Mouse (Mus musculus): ENCODE results near the gene Pear1. TPM values are rescaled to one million over a fixed set of nuclear protein-coding genes. Genes with fewer than 3 reads are reported as not detected.

Gene Pear1
- polyA plus RNA-seq, 1 experiment from 2014 or later, result 28.4 TPM

DNA sequence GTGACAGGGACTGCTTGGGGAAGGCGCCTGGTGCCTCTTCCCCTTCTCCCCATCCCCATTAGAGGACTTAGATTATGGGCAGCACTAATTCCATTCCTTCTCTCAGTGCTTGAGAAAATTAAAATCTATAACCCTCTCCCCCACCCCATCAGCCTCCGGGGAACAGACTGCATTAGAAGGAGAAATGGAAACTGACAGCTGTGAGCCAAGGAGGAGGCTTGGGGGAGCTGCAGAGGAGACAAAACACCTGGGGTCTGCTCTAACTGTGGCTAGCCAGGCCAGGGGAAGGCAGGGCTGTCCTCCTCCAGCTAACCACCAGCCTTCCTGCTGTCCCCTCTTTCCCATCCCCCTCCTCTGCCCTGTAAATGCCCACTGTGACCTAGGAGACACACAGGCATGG lies 45.0 kb downstream of the Pear1 start:
- H3K9me3 ChIP-seq (ENCODE audit: control insufficient read depth, low read length), result no peaks in the 10 kb centered on the region
- peaks cover 12% of the 10 kb centered on the region; the same call in 1 of the 2 replicates for H3K4me1 ChIP-seq (replicated peaks; ENCODE audit: control insufficient read depth, insufficient read depth, low read length)
- H3K9ac ChIP-seq (ENCODE audit: low read length), result no peak overlapping the region
- H3K36me3 ChIP-seq (ENCODE audit: control insufficient read depth, insufficient read depth, low read length), result no peaks in the 10 kb centered on the region
- H3K27ac ChIP-seq (ENCODE audit: low read depth), result no peak overlapping the region
- no peak for DNase-seq (ENCODE audit: low spot score)
- H3K27me3 ChIP-seq (replicated peaks; ENCODE audit: control insufficient read depth, insufficient read depth, low read length), result peaks cover 6% of the 10 kb centered on the region; the same call in 1 of the 2 replicates
- ATAC-seq (replicated peaks; ENCODE audit: low FRiP score, low TSS enrichment, low read depth), result no peak
- no peak overlapping the region for H3K4me3 ChIP-seq (ENCODE audit: low read depth, low read length)
- WGBS, result 44% methylated on average over 2 of the region's 2 CpGs
- no peak overlapping the region for H3K4me2 ChIP-seq (ENCODE audit: low read length)

DNA sequence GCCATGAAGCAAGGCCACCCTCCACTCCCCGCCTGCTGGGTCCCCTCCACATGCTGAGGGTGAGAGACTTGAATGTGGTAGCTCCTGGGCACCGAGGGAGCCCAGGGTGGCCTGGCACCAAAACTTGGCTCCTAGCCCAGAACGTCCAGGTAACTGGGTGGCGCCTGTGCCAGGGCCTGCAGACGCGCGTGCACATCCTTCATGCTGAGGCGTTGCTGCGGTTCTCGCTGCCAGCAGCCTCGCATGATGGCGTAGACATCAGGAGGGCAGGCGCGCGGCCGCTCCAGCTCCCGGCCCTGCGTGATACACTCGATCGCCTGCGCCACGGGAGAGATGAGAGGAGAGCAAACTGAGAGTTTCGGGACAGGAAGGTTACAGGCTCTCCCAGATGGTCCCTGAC lies 45.8 kb downstream of the Pear1 start:
- Histone ChIP-seq H3K9ac (ENCODE audit: low read length) (no peak overlapping the region), H3K27ac (ENCODE audit: low read depth) (no peak overlapping the region), H3K4me1 (replicated peaks; ENCODE audit: control insufficient read depth, insufficient read depth, low read length) (peaks cover 12% of the 10 kb centered on the region; the same call in 1 of the 2 replicates), H3K27me3 (replicated peaks; ENCODE audit: control insufficient read depth, insufficient read depth, low read length) (peaks cover 6% of the 10 kb centered on the region; the same call in 1 of the 2 replicates), H3K36me3 (ENCODE audit: control insufficient read depth, insufficient read depth, low read length) (no peaks in the 10 kb centered on the region), H3K4me3 (ENCODE audit: low read depth, low read length) (no peak overlapping the region), H3K4me2 (ENCODE audit: low read length) (no peak overlapping the region), H3K9me3 (ENCODE audit: control insufficient read depth, low read length) (no peaks in the 10 kb centered on the region)
- ATAC-seq (replicated peaks; ENCODE audit: low FRiP score, low TSS enrichment, low read depth), result no peak
- no peak for DNase-seq (ENCODE audit: low spot score)
- 66% methylated on average over 23 of the region's 23 CpGs for WGBS

GRCm38 (mm10) chr3:87771088-87771487 lies 53.0 kb downstream of the Pear1 start:
- H3K27ac ChIP-seq (ENCODE audit: low read depth), result no peak overlapping the region
- H3K9ac ChIP-seq (ENCODE audit: low read length), result no peak overlapping the region
- no peak for DNase-seq (ENCODE audit: low spot score)
- 36% methylated on average over 6 of the region's 6 CpGs for WGBS
- H3K4me3 ChIP-seq (ENCODE audit: low read depth, low read length), result no peak overlapping the region
- H3K27me3 ChIP-seq (replicated peaks; ENCODE audit: control insufficient read depth, insufficient read depth, low read length), result no peaks in the 10 kb centered on the region; the same call in 1 of the 2 replicates
- no peaks in the 10 kb centered on the region for H3K9me3 ChIP-seq (ENCODE audit: control insufficient read depth, low read length)
- ATAC-seq (replicated peaks; ENCODE audit: low FRiP score, low TSS enrichment, low read depth), result no peak; the same call in 1 of the 2 replicates
- peaks cover 15% of the 10 kb centered on the region for H3K4me1 ChIP-seq (replicated peaks; ENCODE audit: control insufficient read depth, insufficient read depth, low read length)
- no peak overlapping the region for H3K4me2 ChIP-seq (ENCODE audit: low read length)
- H3K36me3 ChIP-seq (ENCODE audit: control insufficient read depth, insufficient read depth, low read length), result no peaks in the 10 kb centered on the region

- WGBS, result 0% methylated on average over 4 of the region's 4 CpGs
- Histone ChIP-seq H3K9me3 (ENCODE audit: control insufficient read depth, low read length) (no peaks in the 10 kb centered on the region), H3K27me3 (replicated peaks; ENCODE audit: control insufficient read depth, insufficient read depth, low read length) (no peaks in the 10 kb centered on the region), H3K27ac (ENCODE audit: low read depth) (no peak overlapping the region), H3K36me3 (ENCODE audit: control insufficient read depth, insufficient read depth, low read length) (no peaks in the 10 kb centered on the region), H3K4me2 (ENCODE audit: low read length) (no peak overlapping the region), H3K4me1 (replicated peaks; ENCODE audit: control insufficient read depth, insufficient read depth, low read length) (peaks cover 21% of the 10 kb centered on the region), H3K4me3 (ENCODE audit: low read depth, low read length) (no peak overlapping the region), H3K9ac (ENCODE audit: low read length) (no peak overlapping the region)
- ATAC-seq (replicated peaks; ENCODE audit: low FRiP score, low TSS enrichment, low read depth), result no peak
- DNase-seq (ENCODE audit: low spot score), result peak; percentile 72
Observed at GRCm38 (mm10) chr3:87770280-87770679, 53.8 kb downstream of the Pear1 start.

GRCm38 (mm10) chr3:87769506-87769905 lies 54.6 kb downstream of the Pear1 start:
- ATAC-seq (replicated peaks; ENCODE audit: low FRiP score, low TSS enrichment, low read depth), result no peak
- Histone ChIP-seq H3K27ac (ENCODE audit: low read depth) (no peak overlapping the region), H3K36me3 (ENCODE audit: control insufficient read depth, insufficient read depth, low read length) (no peaks in the 10 kb centered on the region), H3K4me2 (ENCODE audit: low read length) (no peak overlapping the region), H3K4me3 (ENCODE audit: low read depth, low read length) (no peak overlapping the region), H3K27me3 (replicated peaks; ENCODE audit: control insufficient read depth, insufficient read depth, low read length) (no peaks in the 10 kb centered on the region), H3K4me1 (replicated peaks; ENCODE audit: control insufficient read depth, insufficient read depth, low read length) (peaks cover 29% of the 10 kb centered on the region), H3K9ac (ENCODE audit: low read length) (no peak overlapping the region), H3K9me3 (ENCODE audit: control insufficient read depth, low read length) (no peaks in the 10 kb centered on the region)
- no peak for DNase-seq (ENCODE audit: low spot score)
- WGBS, result 75% methylated on average over 8 of the region's 8 CpGs

DNA sequence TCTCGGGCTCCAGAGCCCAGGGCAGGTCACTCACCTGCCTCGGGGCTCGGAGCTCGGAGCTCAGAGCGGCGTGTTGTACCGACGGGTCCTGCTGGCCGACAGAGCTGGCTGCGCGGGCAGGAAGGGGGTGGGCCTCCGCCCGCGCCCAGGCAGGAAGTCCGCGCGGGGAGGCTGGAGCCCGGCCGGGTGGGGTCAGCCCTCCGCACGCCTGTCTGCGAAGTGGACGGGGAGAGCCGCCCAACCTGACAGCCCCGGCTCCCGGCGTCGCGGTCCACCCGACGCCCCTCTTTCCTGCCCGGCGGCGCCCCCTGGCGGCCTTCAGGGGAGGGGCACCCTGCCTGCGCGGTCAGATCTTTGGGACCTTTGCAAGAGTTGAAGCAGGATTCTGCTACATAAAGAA lies 55.3 kb downstream of the Pear1 start:
- Histone ChIP-seq H3K9me3 (ENCODE audit: control insufficient read depth, low read length) (no peaks in the 10 kb centered on the region), H3K4me1 (replicated peaks; ENCODE audit: control insufficient read depth, insufficient read depth, low read length) (peaks cover 36% of the 10 kb centered on the region), H3K27ac (ENCODE audit: low read depth) (peak overlapping the region; percentile 22; the same call in 1 of the 2 replicates), H3K36me3 (ENCODE audit: control insufficient read depth, insufficient read depth, low read length) (no peaks in the 10 kb centered on the region), H3K4me3 (ENCODE audit: low read depth, low read length) (peak overlapping the region; percentile 45), H3K27me3 (replicated peaks; ENCODE audit: control insufficient read depth, insufficient read depth, low read length) (no peaks in the 10 kb centered on the region), H3K9ac (ENCODE audit: low read length) (peak overlapping the region; percentile 30), H3K4me2 (ENCODE audit: low read length) (peak overlapping the region; percentile 51)
- DNase-seq (ENCODE audit: low spot score) (peak; percentile 93), ATAC-seq (replicated peaks; ENCODE audit: low FRiP score, low TSS enrichment, low read depth) (peak; percentile 52)
- WGBS, result under 1% methylated on average over 35 of the region's 37 CpGs

- DNase-seq (ENCODE audit: low spot score) (no peak), ATAC-seq (replicated peaks; ENCODE audit: low FRiP score, low TSS enrichment, low read depth) (no peak)
- Histone ChIP-seq H3K4me3 (ENCODE audit: low read depth, low read length) (peak overlapping the region; percentile 45), H3K36me3 (ENCODE audit: control insufficient read depth, insufficient read depth, low read length) (no peaks in the 10 kb centered on the region), H3K27ac (ENCODE audit: low read depth) (peak overlapping the region; percentile 22; the same call in 1 of the 2 replicates), H3K4me1 (replicated peaks; ENCODE audit: control insufficient read depth, insufficient read depth, low read length) (peaks cover 38% of the 10 kb centered on the region), H3K4me2 (ENCODE audit: low read length) (peak overlapping the region; percentile 51), H3K9me3 (ENCODE audit: control insufficient read depth, low read length) (no peaks in the 10 kb centered on the region), H3K27me3 (replicated peaks; ENCODE audit: control insufficient read depth, insufficient read depth, low read length) (no peaks in the 10 kb centered on the region), H3K9ac (ENCODE audit: low read length) (peak overlapping the region; percentile 30)
- WGBS, result 31% methylated on average over 6 of the region's 6 CpGs
Observed at GRCm38 (mm10) chr3:87768431-87768830, 55.7 kb downstream of the Pear1 start.

- H3K9ac ChIP-seq (ENCODE audit: low read length), result peak overlapping the region; percentile 30
- H3K4me3 ChIP-seq (ENCODE audit: low read depth, low read length), result peak overlapping the region; percentile 45
- ATAC-seq (replicated peaks; ENCODE audit: low FRiP score, low TSS enrichment, low read depth) (no peak), DNase-seq (ENCODE audit: low spot score) (no peak)
- H3K36me3 ChIP-seq (ENCODE audit: control insufficient read depth, insufficient read depth, low read length), result no peaks in the 10 kb centered on the region
- H3K27me3 ChIP-seq (replicated peaks; ENCODE audit: control insufficient read depth, insufficient read depth, low read length), result no peaks in the 10 kb centered on the region
- 75% methylated on average over 8 of the region's 8 CpGs for WGBS
- H3K4me1 ChIP-seq (replicated peaks; ENCODE audit: control insufficient read depth, insufficient read depth, low read length), result peaks cover 45% of the 10 kb centered on the region
- no peaks in the 10 kb centered on the region for H3K9me3 ChIP-seq (ENCODE audit: control insufficient read depth, low read length)
- H3K27ac ChIP-seq (ENCODE audit: low read depth), result peak overlapping the region; percentile 30; the same call in 1 of the 2 replicates
- H3K4me2 ChIP-seq (ENCODE audit: low read length), result peak overlapping the region; percentile 51
Observed at GRCm38 (mm10) chr3:87767764-87768163, 56.3 kb downstream of the Pear1 start.

DNA sequence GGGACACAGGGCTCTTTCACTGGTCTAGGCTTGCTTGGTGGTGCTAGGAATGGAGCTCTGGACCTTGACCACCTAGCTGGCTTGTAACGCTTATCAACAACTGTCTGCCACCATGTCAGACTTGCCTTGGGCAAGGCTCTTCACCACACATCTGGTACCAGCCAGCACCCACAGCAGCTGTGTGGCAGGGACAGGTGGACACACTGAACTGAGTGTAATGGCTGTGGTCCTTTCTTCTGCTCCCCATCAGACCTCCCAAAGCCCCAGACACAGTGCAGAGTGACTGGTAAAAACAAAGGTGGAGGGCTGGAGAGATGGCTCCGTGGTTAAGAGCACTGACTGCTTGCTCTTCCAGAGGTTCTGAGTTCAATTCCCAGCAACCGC lies 57.8 kb downstream of the Pear1 start:
- H3K9ac ChIP-seq (ENCODE audit: low read length), result no peak overlapping the region
- H3K4me2 ChIP-seq (ENCODE audit: low read length), result no peak overlapping the region
- H3K27me3 ChIP-seq (replicated peaks; ENCODE audit: control insufficient read depth, insufficient read depth, low read length), result no peaks in the 10 kb centered on the region
- no peak overlapping the region for H3K4me3 ChIP-seq (ENCODE audit: low read depth, low read length)
- no peaks in the 10 kb centered on the region for H3K36me3 ChIP-seq (ENCODE audit: control insufficient read depth, insufficient read depth, low read length)
- ATAC-seq (replicated peaks; ENCODE audit: low FRiP score, low TSS enrichment, low read depth), result no peak
- H3K9me3 ChIP-seq (ENCODE audit: control insufficient read depth, low read length), result no peaks in the 10 kb centered on the region
- peaks cover 50% of the 10 kb centered on the region for H3K4me1 ChIP-seq (replicated peaks; ENCODE audit: control insufficient read depth, insufficient read depth, low read length)
- WGBS, result 87% methylated on average over 3 of the region's 3 CpGs
- no peak for DNase-seq (ENCODE audit: low spot score)
- H3K27ac ChIP-seq (ENCODE audit: low read depth), result peak overlapping the region; percentile 94; the same call in 1 of the 2 replicates

All from intestine, embryonic 14.5 days (tissue).